Mouse (Mus musculus) left cerebral cortex, adult 18-20 months (tissue): ENCODE results near the gene Mtrf1. TPM values are rescaled to one million over a fixed set of nuclear protein-coding genes. Genes with fewer than 3 reads are reported as not detected.
"Not testable (repeated sequence)": the region's sequence is repeated elsewhere in the genome, so short reads cannot be mapped to it uniquely, and the experiment has no call there.

Experiments used
- DNase-seq, 2 experiments: peaks; one replicate each; pipeline ENCODE4 v3.0.0; 2021 to 2022; ENCODE audit warnings: low spot score in 2 of 2, mixed read lengths in 1 of 2
- total RNA-seq, 2 experiments: library from RNA; stranded (reverse); gene quantifications; 2 replicates each; pipeline ENCODE4 v1.2.3; 2021

The Mtrf1 gene
- total RNA-seq, 2 experiments from 2014 or later = 5.9 to 6.4 TPM

DNA sequence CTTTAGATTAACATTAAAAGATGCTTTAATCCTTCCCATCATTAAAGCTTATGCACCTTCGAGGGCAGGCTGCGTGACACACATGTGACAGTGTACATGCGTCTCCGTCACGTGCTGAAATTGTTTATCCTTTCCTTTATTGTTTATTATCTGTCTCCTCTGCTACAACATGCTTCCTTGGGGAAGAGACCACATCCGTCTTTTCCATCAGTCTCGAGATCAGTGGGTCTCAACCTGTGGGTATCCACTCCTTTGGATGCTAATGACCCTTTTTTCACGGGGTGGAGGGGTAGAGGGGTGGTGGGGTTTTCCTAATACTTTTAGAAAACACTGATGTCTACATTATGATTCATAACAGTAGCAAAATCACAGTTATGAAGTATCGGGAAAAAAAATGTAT is 47.0 kb downstream of the Mtrf1 start:
- no peak for DNase-seq

DNA sequence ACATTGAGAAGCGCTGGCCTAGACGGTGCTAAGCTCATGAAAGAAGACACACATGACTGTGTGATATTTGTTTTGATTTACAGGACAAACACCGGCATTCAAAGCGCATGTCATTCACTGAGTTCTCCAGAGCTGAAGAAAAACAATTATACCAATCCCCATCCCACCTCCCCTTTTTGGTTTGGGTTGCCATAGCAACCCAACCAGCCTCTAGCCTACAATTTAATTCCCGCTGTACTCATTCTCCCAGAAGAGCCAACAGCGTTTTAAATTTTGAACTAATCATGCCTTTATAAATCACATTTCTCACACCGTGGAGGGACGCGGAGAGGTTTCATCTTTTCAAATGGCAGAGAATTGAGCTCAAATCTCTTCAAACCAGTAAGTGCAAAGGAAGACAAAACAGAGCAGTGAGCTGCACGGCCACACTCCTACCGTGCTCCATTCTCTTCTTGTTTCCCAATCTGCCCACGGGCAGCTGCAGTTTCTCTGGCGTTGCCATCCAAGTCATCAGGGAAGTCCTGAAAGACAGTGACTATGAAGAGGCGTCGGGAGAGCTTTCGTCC is 47.6 kb downstream of the Mtrf1 start:
- peak in 1 of 2 experiments; percentile 34 for DNase-seq

DNA sequence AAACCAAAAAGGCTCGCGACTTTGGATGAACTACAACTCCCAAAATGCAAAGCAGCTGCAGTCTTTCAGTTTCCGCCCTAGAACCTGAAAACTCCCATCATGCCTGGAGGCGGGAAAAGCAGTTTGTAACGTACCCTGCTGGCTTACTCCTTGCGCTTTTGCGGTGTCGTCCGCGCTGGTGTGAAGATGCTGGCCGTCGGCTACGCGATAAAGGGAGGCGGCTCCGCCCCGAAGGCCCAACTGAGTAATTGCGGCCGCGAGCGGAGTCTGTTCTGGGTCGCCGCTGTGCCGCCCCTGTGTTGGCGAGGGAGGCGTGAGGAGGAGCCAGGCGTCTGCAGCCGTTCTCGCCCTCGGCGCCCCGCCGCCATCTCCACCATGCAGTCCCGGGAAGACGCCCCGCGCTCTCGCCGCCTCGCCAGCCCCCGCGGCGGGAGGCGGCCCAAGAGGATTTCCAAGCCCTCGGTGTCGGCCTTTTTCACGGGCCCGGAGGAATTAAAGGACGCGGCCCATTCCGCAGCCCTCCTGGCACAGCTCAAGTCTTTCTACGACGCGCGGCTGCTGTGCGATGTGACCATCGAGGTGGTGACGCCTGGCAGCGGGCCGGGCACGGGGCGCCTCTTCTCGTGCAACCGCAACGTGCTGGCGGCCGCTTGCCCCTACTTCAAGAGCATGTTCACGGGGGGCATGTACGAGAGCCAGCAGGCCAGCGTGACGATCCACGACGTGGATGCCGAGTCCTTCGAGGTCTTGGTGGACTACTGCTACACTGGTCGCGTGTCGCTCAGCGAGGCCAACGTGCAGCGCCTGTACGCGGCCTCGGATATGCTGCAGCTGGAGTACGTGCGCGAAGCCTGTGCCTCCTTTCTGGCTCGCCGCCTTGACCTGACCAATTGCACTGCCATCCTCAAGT is 54.4 kb downstream of the Mtrf1 start, which contains the start of gene Kbtbd6:
Gene Kbtbd6, plus strand, starts transcription at position 155 of the 910 bp plus-strand sequence.
- DNase-seq = peak; percentile 72 to 79

DNA sequence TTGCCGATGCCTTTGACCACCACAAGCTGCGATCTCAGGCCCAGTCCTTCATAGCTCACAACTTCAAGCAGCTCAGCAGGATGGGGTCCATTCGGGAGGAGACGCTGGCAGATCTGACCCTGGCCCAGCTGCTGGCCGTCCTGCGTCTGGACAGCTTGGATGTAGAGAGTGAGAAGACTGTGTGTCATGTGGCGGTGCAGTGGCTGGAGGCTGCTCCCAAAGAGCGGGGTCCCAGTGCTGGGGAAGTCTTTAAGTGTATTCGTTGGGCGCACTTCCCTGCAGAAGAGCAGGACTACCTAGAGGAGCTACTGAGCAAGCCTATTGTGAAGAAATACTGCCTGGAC is 55.0 kb downstream of the Mtrf1 start:
- DNase-seq = not testable (repeated sequence)

DNA sequence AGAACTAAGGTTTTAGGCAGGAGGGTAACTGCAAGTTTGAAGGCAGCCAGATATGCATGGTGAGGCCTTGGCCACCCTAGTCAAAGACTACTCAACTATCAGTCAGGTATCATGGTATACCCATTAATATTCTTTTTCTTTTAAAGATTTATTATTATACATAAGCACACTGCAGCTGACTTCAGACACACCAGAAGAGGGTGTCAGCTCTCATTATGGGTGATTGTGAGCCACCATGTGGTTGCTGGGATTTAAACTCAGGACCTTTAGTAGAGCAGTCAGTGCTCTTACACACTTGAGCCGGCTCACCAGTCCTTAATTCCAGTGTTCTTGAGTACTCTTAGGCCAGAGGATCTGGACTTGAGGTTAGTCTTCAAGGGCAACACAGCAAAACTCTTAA is 62.8 kb downstream of the Mtrf1 start:
- DNase-seq = no peak

DNA sequence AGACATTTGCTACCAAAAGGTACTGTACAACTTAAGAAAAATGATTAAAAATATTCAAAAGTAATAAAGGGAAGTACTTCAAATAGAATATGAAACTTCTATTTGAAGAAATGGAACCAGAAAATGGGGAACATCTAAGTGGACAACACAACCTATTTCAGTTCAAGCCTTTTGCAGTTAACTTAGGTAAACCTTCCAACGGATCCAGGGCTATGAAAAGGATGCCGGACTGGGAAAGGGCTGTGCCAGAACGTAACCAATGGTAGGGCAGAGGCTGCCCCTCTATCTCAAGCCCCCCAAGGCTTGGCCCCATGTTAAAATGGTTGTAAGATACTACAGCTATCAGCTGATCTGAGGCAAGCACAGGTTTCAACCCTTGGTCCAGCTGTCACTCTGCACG is 63.4 kb downstream of the Mtrf1 start:
- DNase-seq = no peak

DNA sequence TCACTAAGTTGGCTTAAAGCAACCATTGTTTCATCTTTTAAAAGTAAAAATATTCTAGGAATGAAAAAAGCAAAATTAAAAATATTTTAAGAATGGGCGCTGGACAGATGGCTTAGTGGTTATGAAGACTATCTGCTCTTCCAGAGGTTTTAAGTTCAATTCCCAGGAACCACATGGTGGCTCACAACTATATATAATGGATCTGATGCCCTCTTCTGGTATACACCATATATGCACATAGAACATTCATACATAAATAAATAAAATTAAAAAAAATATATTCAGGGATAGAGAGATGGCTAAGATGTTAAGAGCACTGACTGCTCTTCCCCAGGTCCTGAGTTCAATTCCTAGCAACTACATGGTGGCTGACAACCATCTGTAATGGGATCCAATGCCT is 68.1 kb downstream of the Mtrf1 start:
- no peak for DNase-seq

DNA sequence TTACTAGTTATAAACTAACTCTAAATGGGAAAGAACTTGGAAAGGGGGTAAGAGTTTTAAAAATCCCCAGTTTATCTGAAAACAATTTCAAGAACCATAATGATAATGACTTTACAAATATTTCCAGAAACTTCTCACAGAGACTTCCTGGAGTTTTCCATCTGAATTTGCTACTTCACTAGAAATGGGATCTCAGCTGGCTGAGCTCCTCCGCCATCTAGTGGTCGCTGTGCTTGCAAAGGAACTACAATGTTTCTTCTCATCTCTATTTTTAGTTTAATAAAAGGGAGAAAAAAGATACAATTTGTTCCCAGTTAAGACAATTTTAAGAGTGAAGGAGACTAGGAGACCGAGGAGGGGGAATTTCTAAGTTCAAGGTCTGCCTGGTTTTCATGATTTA is 70.0 kb downstream of the Mtrf1 start:
- peak; percentile 58 to 70 for DNase-seq

Other genes starting within 250 kb of the Mtrf1 start
- gene Zfp957, start 150.4 kb upstream of the Mtrf1 start, total RNA-seq = not detected
- gene Rgcc, start 96.1 kb upstream of the Mtrf1 start, total RNA-seq = 10 to 100 TPM; 29.7 to 33.7 TPM
- 10 to 100 TPM; 12.9 to 16.9 TPM for gene Naa16, start 7.0 kb upstream of the Mtrf1 start, total RNA-seq
- 10 to 100 TPM; 41.5 to 43.3 TPM for gene Kbtbd7, start 28.7 kb downstream of the Mtrf1 start, total RNA-seq
- gene Kbtbd6, start 54.1 kb downstream of the Mtrf1 start, total RNA-seq = 1 to 10 TPM in 1 of 2 experiments, under 1 TPM in 1; 0.80 to 1.0 TPM
- 1 to 10 TPM; 4.5 to 4.7 TPM for gene Elf1, start 83.4 kb downstream of the Mtrf1 start, total RNA-seq
- 10 to 100 TPM; 49.9 to 52.8 TPM for gene Wbp4, start 83.7 kb downstream of the Mtrf1 start, total RNA-seq
- gene Sugt1, start 189.9 kb downstream of the Mtrf1 start, total RNA-seq = 10 to 100 TPM; 88.2 to 97.0 TPM